Mouse (Mus musculus) MEL-GATA-1-ER (cell line): ENCODE data around the gene Dnttip1.
A peak's percentile ranks its signal among the peaks of the same experiment; 100 is the strongest.

Experiments
- DNase-seq: peaks from one replicate; pipeline ENCODE4 v3.0.0-alpha.2; 2012; ENCODE audit warnings: low read depth; ENCODE audit errors: extremely low read depth

Dnttip1 gene

DNA sequence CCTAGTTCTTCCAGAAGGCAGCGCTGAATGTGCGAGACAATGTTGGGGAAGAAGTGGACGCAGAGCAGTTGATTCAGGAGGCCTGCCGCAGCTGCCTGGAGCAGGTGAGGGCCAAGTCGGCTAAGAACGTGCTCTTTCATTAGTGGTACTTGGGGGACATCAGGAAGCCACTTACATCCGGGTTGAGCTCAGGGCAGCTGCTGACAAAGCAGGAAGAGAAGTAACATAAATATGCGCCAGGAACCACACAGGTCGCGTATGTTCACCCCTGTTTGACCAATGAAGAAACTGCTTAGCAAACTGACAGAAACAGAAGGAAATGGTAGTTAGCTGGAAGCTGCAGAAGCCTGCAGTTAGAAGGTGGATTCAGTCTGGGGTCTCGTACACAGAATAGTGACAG is 8.3 kb downstream of the Dnttip1 start:
- DNase-seq: no peak

DNA sequence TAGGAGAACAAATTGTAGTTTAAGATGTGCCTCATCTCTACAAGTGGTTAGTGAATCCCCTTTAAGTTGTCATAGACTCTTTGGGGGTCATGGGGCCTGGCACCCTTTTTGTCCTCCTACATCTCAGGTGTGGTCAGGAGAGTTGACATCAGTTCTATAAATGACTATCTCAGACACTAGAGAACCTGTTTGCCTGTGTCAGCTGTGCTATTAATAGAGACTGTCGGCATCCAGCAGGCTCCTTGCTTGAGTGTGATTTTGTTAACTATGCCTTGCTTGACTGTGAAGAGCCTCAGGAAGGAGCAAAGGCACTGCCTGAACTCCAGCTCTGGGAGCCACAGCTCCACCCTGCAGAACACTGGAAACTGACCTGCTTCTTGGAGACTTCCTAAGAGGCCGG is 9.0 kb downstream of the Dnttip1 start:
- no peak for DNase-seq

GRCm38 (mm10) chr2:164757841-164758240 is 12.1 kb downstream of the Dnttip1 start:
- no peak for DNase-seq

DNA sequence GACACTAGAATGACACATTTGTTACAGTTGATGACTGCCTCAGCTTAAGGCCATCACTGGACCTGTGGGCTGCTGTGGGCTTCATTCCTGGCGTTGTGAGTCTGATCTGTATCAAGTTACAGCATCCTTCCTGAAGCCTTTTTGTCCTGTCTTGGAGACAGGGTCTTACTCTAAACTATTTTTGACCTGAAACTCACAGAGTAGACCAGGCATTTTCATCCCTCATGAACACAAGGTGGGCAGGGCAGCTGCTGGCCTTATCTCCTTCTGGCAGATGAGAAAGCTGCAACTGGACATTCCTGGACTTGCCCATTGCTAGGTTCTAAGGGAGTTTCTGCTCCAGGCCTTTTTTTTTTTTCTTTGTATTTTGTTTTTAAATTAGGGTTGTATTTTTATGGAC is 12.9 kb downstream of the Dnttip1 start:
- no peak for DNase-seq

DNA sequence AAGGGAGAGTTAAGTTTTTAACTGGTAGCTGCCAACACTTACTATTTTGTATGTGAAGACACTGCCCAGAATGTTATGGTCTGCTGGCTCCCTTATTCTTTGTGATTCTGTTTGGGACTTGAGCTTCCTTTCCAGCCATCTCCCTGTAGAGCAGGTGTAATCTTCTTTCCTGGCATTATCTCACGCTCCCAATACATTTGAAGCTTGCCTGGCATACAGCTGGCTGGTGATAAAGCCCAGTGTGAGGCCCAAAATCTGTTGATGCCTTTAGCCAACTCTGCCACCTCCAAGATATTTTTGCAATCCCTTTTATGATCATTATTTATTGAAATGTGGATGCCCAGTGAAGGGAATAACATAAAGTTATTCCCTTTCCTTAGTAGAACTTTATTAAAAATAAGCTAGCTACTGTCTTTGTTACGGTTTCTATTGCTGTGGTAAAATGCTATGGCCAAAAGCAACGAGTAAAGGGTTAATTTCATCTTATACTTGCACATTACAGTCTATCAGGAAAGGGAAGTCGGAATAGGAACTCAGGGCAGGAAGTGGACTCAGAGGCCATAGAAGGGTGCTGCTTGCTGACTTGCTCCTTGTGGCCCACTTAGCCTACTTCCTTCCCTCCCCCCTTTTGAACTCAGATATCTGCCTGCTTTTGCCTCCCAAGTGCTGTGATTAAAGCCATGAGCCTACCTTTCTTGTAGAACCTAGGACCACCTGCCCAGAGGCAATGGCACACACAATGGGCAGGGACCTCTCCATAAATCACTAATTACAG is 14.5 kb downstream of the Dnttip1 start:
- DNase-seq: no peak

DNA sequence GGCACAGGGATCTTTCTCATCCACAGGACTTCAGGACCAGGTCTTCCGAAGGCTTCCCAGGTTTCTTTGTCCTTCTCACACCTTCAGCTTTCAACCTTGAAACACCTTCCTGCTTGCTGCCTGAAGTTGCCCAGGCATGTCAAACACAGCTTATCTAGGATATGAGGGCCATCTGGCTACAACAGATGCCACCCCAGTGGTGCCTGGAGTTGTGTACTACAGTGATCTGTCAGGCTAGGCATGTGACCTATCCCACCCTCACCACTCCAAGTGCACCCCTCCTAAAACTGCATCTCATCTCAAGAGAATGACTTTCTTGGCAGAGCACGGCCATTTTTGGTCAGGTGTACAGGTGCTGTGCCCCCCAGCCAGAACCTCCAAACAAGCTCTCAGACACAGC is 15.7 kb downstream of the Dnttip1 start:
- no peak for DNase-seq

- DNase-seq: no peak
Measured at GRCm38 (mm10) chr2:164761971-164762370, 16.2 kb downstream of the Dnttip1 start.

DNA sequence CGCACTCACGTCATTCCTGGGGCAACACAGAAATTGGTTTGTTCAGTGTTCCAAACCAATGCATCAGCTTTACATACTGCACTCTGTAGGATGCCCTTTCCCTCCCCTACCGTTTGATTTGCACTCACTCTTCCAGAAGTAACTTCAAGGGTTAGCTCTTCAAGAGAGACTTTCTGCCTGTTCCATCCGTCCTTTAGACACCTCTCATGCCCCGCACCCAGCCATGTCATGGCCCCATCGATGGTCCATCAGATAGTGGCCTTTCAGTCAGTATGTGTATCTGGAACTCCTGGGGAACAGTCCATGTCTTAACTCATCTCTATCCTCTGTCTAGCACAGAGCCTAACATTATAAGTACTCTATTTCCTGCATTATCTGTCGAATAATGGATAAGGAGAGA is 16.8 kb downstream of the Dnttip1 start:
- no peak for DNase-seq

DNA sequence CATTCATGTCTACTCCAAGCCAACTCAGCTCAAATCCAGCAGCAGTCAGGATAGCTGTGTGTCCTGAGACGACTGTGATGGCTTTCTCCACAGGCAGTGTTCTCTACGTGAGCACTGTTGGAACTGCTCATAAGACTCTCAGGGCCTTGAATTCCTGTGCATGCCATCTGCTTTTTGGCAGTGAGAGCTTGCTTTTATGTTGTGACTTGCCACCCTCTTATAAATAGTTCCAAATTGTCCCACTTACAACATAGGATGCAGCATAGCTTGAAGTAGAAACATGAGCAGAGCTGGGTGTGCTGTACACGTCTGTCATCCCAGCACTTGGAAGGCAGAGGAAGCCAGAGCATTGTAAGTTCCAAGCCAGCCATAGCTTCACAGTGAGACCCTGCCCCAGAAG is 20.1 kb downstream of the Dnttip1 start:
- DNase-seq: no peak

GRCm38 (mm10) chr2:164767812-164768540 is 22.2 kb downstream of the Dnttip1 start:
- no peak for DNase-seq

DNA sequence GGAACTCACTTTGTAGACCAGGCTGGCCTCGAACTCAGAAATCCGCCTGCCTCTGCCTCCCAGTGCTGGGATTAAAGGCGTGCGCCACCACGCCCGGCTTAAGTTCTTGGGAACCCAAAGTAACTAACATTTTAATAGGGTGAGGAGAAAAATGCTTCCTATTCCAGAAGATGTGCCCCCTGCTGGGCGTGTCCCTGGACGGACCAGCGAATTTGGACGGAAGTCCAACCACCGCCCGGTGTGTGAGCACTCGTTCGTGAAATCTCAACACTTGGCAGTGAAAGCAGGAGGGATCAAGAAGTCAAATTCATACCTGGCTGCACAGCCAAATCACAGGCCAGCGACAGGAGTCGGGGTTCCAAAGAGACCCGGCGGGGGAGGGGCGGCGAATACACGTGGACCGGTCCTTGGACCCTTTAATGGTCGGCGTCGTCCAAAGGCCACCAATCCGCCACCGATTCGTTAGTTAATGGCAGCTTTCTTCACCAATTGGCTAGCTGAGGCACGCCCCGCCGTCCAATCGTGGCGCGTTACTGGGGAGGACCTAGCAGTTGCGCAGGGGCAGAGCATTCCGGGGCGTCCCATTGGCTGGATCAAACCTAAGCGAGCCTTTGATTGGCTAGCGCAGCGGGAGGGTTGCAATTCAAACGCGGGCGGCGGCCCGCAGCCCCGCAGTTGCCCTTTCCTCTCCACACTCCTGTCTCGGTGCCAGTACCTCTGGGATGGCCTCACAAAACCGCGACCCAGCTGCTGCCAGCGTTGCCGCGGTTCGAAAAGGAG is 23.7 kb downstream of the Dnttip1 start, which contains the start of gene Ube2c:
Ube2c (plus strand) TSS at position 641 of the 780 bp plus-strand sequence.
- peak; percentile 98 for DNase-seq

- no peak for DNase-seq
Measured at GRCm38 (mm10) chr2:164770279-164770678, 24.5 kb downstream of the Dnttip1 start.

DNA sequence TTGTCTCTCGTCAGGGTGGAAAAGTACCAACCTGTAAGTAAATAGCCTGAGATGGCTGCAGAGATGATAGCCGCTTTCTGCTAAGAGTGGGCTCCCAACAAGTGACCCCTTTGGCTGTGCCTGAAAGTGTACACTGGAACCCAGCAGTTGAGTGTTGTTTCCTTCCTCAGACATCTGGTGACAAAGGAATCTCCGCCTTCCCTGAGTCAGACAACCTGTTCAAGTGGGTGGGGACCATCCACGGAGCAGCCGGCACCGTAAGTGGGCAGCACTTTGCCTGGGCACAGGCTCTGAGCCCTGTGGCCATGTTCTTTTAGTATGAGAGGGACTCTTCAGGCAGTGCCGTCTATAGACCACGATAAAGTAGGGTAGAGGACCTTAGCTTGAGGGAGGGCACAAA is 25.3 kb downstream of the Dnttip1 start:
- no peak for DNase-seq

GRCm38 (mm10) chr2:164773229-164773988 is 27.6 kb downstream of the Dnttip1 start:
- DNase-seq: peak; percentile 43

- DNase-seq: peak; percentile 77
Measured at GRCm38 (mm10) chr2:164773989-164774364, 28.2 kb downstream of the Dnttip1 start.

DNA sequence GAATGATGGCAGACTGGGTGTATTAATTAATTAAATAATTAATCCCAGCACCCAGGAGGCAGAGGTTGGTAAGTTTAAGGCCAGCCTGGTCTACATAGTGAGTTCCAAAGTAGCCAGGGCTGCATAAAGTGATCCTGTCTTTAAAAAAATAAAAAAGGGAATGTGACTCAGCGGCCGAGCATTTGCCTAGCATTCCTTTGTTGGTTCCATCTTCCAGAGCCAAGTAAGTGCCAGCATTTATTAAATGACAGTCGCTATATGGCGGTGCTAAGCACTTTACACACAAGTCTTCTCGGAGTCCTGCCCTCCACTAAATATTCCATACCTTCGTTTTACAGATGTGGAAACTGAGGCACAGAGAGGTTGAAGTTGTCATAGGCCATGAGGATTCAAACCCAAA is 30.3 kb downstream of the Dnttip1 start:
- no peak for DNase-seq

GRCm38 (mm10) chr2:164776801-164777200 is 31.0 kb downstream of the Dnttip1 start:
- DNase-seq: no peak

DNA sequence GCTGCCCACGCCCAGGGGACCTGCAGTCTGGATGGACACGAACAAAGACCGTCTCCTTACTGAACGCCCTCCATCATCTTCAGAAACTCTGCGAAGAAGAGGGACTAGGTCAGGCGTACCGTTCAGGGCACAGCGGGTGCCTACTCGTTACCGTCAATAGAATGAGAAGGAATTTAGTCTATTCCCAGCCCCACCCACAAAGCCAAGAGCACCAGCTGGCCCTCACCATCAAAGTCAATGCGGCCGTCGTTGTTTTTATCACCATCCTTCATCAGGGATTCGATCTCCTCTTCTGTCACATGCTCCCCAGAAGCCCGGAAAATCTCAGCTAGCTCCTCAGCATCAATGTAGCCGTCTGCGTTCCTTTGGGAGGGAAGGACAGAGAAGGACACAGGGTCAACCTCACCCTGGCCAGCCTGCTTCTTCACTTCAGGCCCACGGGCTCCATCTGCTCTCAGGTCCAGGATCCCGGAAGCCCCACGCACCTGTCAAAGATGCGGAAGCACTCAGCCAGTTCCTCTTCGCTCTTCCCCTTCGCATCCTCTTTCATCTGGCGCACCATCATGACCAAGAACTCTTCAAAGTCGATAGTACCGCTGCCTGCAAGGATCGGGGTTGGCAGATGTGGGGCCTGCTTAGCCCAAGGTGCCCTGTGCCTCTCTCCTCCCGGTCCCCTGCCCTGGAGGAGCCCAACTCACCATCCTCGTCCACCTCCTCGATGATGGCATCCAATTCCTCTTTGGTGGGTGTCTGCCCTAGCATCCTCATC is 31.6 kb downstream of the Dnttip1 start:
- DNase-seq: no peak

DNA sequence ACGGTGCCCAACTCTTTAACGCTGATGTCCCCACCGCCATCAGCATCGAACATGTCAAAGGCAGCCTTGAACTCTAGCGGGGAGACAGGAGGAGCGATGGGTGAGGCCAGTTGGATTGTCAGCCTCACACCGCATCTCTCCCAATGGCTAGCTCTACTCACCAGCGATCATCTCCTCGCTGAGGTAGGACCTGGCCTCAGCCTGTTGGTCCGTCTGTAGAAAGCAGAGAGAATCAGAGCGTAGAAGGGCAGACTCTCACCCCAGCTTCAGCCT is 32.2 kb downstream of the Dnttip1 start:
- no peak for DNase-seq

DNA sequence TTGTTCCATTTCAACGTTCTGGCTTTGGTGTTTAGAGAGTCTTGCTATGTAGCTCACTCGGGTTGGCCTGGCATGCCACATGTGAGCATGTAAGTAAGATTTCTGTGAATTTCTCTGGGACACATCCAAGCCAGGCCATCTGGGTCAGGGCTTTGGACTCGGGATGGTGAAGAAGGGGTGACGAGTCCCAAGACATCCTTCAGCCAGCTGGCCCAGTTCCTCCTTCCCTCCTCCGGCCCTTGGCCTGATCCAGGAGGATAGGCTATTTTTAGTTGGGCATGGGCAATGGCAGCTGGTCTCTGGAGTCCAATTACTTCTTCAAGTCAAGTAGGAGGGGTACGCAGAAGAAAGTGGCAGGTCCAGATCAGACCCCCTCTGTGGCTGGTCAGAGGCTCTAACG is 33.0 kb downstream of the Dnttip1 start:
- DNase-seq: no peak
